Mouse (Mus musculus): Measurements from ENCODE around the gene Fcrl5.

- no peak for TF ChIP-seq GATA1 (IDR thresholded peaks at IDR 0.05; ENCODE audit: low read length)
- no peak for TF ChIP-seq TAL1 (IDR thresholded peaks at IDR 0.05; ENCODE audit: low read length)
Measured at GRCm38 (mm10) chr3:87528841-87529240, 93.3 kb downstream of the Fcrl5 start.

Data from erythroblast, embryonic 14.5 days (primary cell).